Mouse (Mus musculus): ENCODE data around the gene Thsd7a.

Thsd7a gene

GRCm38 (mm10) chr6:12693239-12693638 lies 56.0 kb downstream of the Thsd7a start:
- DNase-seq (ENCODE audit: low spot score in 2 of 2): no peak

GRCm38 (mm10) chr6:12649633-12650032 lies 99.6 kb downstream of the Thsd7a start:
- no peak for DNase-seq (ENCODE audit: low spot score in 2 of 2)

GRCm38 (mm10) chr6:12628637-12629246 lies 120.5 kb downstream of the Thsd7a start:
- DNase-seq (ENCODE audit: low spot score in 2 of 2): no peak

GRCm38 (mm10) chr6:12606638-12607246 lies 142.5 kb downstream of the Thsd7a start:
- no peak for DNase-seq (ENCODE audit: low spot score in 2 of 2)

- DNase-seq (ENCODE audit: low spot score in 2 of 2): no peak
Measured at GRCm38 (mm10) chr6:12602927-12603326, 146.3 kb downstream of the Thsd7a start.

- no peak for DNase-seq (ENCODE audit: low spot score in 2 of 2)
Measured at GRCm38 (mm10) chr6:12602161-12602560, 147.0 kb downstream of the Thsd7a start.

- DNase-seq (ENCODE audit: low spot score in 2 of 2): no peak
Measured at GRCm38 (mm10) chr6:12584456-12584855, 164.8 kb downstream of the Thsd7a start.

- DNase-seq (ENCODE audit: low spot score in 2 of 2): no peak
Measured at GRCm38 (mm10) chr6:12581143-12581542, 168.1 kb downstream of the Thsd7a start.

GRCm38 (mm10) chr6:12575619-12576216 lies 173.5 kb downstream of the Thsd7a start:
- DNase-seq (ENCODE audit: low spot score in 2 of 2): no peak

- no peak for DNase-seq (ENCODE audit: low spot score in 2 of 2)
Measured at GRCm38 (mm10) chr6:12572202-12572601, 177.0 kb downstream of the Thsd7a start.

GRCm38 (mm10) chr6:12565136-12565535 lies 184.1 kb downstream of the Thsd7a start:
- DNase-seq (ENCODE audit: low spot score in 2 of 2): no peak

GRCm38 (mm10) chr6:12562336-12562735 lies 186.9 kb downstream of the Thsd7a start:
- no peak for DNase-seq (ENCODE audit: low spot score in 2 of 2)

GRCm38 (mm10) chr6:12560500-12560899 lies 188.7 kb downstream of the Thsd7a start:
- no peak for DNase-seq (ENCODE audit: low spot score in 2 of 2)

- no peak for DNase-seq (ENCODE audit: low spot score in 2 of 2)
Measured at GRCm38 (mm10) chr6:12555114-12556099, 193.8 kb downstream of the Thsd7a start.

- DNase-seq (ENCODE audit: low spot score in 2 of 2): no peak
Measured at GRCm38 (mm10) chr6:12551176-12551575, 198.0 kb downstream of the Thsd7a start.

- DNase-seq (ENCODE audit: low spot score in 2 of 2): no peak
Measured at GRCm38 (mm10) chr6:12550054-12550655, 199.1 kb downstream of the Thsd7a start.

- DNase-seq (ENCODE audit: low spot score in 2 of 2): no peak
Measured at GRCm38 (mm10) chr6:12544096-12544495, 205.1 kb downstream of the Thsd7a start.

- DNase-seq (ENCODE audit: low spot score in 2 of 2): no peak
Measured at GRCm38 (mm10) chr6:12542496-12542895, 206.7 kb downstream of the Thsd7a start.

- DNase-seq (ENCODE audit: low spot score in 2 of 2): no peak
Measured at GRCm38 (mm10) chr6:12519121-12519520, 230.1 kb downstream of the Thsd7a start.

- no peak for DNase-seq (ENCODE audit: low spot score in 2 of 2)
Measured at GRCm38 (mm10) chr6:12518283-12518903, 230.8 kb downstream of the Thsd7a start.

GRCm38 (mm10) chr6:12517726-12518125 lies 231.5 kb downstream of the Thsd7a start:
- DNase-seq (ENCODE audit: low spot score in 2 of 2): no peak
